Mouse (Mus musculus): ENCODE results near the gene Slc18a2.
A peak's percentile ranks its signal among the peaks of the same experiment; 100 is the strongest.

Slc18a2 gene

DNA sequence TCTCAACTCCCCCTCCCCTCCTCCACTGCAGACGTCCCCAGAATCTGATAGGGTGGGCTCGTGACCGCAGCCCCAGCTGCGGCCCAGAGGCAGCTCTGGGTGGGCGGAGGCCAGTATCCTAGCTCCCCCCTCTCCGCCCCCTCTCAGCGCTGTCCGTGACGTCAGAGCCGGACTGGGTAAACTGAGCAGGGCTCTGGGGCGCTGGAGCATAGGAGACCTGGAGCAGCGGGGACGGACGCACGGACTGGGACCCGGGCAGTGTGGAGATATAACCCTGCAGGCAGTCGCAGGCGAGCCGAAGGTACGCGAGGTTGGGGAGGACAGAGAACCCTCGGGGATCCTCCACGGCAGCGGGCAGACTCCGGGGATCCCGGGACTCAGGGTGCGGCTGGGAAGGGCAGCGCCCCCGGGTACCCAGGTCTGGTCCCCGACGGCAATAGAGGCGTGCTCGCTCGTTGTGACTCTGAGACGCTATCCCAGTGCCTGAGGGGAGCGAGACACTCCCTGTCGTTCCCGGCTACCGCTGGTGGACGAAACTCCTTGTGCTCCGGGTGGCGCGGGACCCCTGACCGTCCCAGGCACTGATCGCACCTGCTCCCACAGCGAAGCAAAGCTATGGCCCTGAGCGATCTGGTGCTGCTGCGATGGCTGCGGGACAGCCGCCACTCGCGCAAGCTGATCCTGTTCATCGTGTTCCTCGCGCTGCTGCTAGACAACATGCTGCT lies at the start of gene Slc18a2:
Gene Slc18a2 (plus strand): TSS at position 179 of the 725 bp plus-strand sequence.
- DNase-seq (ENCODE audit: low read depth, low spot score): no peak

DNA sequence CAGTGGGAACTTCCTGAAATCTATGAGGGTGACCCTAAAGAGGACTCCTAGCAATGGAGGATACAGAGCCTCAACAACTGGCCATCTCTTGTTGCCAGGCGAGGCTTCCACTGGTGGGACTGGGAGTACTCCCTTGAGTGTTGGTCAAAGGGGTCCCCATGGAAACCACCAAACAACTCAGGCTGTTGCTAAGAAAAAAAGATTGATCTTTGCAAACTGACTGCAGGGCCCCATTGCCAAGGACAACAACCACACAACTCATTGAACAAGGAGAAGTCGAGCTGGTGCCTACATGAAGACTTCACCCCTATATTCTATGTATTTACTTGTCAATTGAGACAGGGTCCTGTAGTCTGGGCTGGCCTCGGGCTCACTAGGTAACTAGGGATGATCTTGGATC lies 43.8 kb upstream of the Slc18a2 start:
- DNase-seq (ENCODE audit: low read depth, low spot score): no peak

DNA sequence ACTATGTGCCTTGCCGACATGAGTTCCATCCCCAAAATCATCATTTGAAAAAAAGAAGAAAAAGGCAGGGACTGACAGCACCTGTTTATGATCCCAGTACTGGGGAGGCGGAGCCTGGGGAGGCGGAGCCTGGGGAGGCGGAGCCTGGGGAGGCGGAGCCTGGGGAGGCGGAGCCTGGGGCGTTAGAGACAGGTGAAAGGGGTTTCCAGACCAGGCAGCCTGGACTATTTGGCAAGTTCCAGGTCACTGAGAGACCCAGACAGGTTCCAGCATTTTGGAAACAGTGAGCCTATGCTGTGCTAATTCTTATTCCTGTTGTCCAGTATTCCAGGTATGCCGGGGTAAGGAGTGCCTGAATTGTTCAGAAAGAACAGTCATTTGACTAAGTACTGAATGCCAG lies 41.7 kb upstream of the Slc18a2 start, which contains the start of gene Kcnk18:
Gene Kcnk18 (plus strand): TSS at position 224 of the 400 bp plus-strand sequence.
- DNase-seq (ENCODE audit: low read depth, low spot score): no peak

DNA sequence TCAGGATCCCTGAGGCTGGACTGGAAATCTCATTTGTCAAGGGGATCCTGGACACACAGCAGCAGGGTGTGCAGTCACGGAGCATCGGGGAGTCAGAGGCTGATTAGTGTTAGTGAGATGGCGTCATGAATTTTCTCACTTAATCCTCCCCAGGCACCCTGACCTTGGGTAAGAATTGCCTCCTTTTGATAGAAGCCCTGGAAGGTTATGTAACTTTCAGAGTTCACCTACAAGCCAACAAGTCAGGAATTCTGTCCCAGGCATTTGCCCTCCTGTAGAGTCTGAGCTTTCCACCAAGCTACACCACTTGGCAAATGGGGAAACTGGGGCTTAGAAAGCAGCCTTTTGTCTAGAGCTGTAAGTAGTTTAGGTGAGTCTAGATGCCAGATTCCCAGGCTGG lies 39.6 kb upstream of the Slc18a2 start:
- no peak for DNase-seq (ENCODE audit: low read depth, low spot score)

DNA sequence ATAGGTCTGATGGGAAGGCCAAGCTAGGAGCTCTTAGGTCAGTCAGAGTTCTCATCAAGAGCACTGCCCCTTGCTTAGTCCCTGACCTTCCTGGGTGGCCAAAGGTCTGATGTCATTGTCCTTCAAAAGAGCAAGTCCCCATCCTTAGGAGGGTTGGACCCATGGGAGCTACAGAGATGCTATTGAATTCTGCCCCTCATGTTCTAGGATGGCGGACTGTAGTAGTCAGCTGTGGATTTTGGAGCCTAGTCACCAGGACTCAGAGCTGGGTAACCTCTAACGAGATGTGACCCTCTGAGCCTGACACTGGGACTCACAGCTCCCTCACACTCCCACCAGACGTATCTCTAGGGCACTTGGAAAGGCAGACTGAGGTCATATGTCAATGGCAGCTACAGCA lies 32.3 kb upstream of the Slc18a2 start:
- no peak for DNase-seq (ENCODE audit: low read depth, low spot score)

DNA sequence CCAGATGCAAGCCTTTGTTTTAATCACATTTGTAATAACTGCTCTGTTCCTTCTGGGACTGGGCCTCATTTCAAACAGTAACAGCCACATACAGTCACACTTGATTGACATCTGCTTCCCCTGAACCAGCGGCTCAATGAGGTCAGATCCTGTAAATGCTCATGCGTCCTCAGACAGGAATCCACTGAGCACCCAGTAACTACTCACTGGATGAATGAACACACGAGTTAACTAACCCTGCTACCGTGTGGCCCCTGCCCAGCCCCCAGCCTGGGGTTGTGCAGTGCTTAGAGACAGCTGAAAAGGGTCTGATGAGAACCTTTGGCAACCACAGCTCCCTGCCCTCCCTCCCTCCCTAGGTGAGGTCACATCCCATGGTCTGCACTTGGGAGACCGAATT lies 27.9 kb upstream of the Slc18a2 start:
- no peak for DNase-seq (ENCODE audit: low read depth, low spot score)

DNA sequence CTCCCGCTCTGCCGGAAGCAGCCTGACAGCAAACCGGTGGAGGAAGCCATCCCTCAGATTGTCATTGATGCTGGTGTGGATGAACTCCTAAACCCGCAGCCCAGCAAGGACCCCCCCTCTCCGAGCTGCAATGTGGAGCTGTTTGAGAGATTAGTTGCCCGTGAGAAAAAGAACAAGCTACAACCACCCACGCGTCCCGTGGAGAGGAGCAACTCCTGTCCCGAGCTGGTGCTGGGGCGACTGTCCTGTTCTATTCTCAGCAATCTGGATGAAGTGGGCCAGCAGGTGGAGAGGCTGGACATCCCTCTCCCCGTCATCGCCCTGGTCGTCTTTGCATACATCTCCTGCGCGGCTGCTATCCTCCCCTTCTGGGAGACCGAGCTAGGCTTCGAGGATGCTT lies 25.7 kb upstream of the Slc18a2 start:
- DNase-seq (ENCODE audit: low read depth, low spot score): no peak

DNA sequence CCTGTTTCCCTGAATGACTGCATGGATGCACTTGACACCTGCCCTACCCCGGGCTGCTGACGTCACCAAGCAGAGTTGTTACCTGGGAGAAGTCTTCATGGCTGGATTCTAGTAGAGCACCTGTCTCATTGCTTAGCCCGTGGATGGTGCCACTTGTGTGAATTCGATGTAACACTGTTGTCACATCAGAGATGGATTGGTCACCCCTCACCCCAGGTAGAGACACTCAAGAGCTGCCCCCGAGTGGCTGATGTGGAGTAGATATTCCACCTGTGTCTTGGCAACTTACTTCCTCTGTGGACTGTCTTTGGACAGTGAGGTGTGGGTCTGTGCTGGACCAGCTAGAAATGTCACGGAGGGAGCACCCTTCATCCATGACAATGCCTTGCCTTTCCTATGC lies 24.6 kb upstream of the Slc18a2 start:
- no peak for DNase-seq (ENCODE audit: low read depth, low spot score)

DNA sequence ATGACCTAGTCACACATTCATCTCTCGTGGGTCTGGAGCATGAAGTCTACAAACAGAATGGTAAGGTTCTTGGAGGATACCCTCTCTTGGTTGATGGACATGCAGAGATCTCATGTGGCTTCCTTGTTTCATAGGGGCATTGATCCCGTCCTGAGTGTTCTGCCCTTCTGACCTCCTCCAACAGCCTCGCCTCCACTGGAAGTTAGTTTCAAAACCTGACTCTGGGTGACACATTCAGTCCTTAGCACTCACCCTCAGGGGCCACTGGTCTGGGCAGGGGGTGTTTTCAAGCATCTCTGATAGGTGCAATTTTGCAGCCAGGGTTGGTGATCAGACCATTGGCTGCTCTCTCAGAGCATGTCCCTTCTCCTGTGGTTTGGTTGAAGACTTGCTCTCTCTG lies 22.1 kb upstream of the Slc18a2 start:
- no peak for DNase-seq (ENCODE audit: low read depth, low spot score)

DNA sequence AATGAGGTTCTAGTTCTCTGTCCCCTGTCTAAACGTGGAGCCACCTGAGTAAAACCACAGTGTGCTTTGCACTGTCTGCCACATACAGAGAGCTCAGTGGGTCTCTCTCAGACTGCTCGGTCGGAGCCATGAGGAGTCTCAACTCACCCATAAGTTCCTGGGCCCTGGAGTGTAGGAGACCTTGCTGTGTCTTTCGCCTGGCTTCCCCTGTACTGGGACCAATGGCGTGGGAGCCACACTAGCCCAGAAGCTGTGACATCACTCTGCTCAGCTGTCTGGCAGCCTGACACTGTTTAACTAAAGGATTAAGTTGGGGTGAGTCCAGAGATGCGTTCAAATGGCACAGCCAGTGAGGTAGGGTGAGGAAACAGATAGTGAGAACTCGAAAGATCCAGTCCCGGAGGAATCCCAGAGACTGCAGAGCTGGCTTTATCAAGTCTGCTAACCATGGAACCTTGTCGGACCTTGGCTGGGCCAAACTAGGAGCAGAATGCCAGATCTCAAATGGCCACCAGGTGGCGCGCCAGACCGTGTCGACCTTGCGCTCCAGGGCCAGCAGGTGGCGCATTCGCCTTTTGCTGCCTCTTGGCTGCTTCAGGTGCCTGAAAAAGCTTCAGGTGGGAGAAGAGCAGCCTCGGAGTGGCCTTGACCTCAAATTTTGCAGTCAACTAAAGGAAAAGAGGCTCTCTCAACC lies 21.4 kb upstream of the Slc18a2 start:
- DNase-seq (ENCODE audit: low read depth, low spot score): peak; percentile 34

DNA sequence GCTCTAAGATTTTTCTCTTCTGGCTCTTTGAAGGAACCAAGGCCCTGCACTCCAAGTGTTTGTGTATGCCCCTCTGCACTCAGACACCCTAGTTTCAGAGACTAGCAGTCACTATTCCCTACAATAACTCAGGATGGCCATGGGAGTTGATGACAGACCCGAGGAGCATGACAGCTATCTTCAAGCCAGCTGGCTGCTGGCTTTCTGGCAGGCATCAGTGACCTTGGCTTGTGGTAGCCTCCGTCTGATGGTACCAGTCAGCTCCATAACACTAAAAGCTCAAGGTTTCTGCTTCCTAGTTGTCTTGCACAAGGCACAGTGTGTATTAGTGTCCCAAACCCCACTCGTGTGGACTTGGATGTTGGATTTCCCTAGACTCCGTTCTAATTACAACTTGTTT lies 18.7 kb upstream of the Slc18a2 start:
- no peak for DNase-seq (ENCODE audit: low read depth, low spot score)

DNA sequence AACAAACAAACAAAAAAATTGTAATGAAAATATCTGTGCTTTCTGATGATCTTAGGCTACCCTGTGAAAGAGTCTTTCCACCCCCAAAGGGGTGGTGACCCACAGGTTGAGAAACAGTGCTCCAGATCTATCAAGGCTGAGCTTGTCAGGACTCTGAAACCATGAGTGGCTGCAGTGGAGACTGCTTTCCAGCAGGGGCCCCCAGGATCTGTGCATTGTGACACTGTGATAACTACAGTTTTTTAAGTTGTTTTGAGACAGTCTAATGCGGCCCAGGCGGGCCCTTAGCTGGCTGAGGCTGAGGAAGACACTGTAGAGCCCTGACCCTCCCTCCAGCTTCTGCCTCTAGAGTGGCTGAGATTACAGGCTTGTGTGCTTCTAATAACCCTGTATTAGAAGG lies 17.6 kb upstream of the Slc18a2 start:
- no peak for DNase-seq (ENCODE audit: low read depth, low spot score)

DNA sequence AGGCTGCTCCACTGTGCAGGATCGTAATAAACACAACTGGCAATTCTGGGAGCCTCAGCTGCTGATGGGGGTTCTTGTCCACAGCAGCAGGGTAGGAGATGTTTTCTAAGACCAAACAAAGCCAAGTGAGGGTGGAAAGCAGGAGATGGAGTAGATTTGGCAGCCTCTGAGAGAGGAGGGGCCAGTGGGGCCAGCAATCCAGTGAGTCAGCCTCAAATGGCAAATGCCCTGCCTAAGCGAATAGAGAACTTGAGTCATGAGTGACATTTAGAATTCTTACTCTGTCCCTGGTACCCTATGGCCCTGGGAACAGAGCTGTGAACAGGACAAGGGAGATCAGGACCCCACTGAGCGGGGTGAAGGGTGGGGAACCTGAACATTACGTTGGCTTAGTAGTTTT lies 12.6 kb upstream of the Slc18a2 start:
- DNase-seq (ENCODE audit: low read depth, low spot score): no peak

DNA sequence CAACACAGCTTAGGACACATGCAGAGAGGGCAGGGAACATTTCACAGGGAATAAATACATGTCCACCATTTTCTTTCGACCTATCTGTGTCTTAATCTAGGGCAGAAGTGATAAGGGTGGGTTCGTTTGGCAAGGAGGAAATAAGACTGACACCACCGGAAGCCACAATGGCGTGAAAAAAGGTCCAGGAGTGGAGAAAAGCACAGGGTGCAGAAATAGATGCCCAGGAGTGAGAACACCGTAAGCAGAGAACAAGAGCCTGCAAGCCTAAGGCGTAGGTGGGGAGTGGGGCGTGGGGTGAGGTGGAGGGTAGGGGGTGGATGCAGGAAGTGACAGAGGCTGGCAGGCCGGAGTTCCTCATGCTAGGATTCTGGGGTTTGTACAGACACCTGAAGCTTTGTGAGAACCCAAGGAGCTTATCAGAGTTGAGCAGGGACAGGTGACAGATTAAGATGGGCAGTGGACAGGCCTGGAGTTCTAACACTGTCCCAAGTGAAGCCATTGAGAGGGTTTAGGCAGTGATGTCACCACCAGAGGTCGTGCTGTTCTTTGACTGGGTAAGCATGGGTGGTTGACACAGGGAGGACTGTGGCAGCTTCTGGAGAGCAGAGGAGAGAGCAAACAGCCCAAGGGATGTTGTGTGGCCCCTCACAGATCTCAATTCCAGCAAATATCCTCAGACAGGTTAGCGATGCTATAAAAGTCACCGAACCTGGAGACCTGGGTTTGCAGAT lies 12.0 kb upstream of the Slc18a2 start:
- DNase-seq (ENCODE audit: low read depth, low spot score): no peak

DNA sequence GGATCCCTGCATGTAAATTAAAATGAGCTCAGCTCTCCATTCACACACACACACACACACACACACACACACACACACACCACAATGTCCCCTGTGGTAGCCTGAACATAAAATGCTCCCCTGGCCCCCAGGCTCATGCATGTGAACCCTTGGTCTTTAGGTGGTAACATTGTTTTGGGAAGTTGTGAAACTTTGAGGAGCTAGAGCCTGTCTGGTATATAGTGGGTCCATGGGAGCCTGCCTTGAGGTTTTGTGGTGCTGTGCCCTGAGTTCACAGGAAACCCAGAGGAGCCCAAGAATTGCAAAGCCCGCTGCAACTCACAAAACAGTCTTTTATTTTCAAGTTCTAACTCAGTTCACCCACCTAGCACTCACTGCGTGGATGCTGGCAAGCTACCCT lies 8.0 kb upstream of the Slc18a2 start:
- no peak for DNase-seq (ENCODE audit: low read depth, low spot score)

DNA sequence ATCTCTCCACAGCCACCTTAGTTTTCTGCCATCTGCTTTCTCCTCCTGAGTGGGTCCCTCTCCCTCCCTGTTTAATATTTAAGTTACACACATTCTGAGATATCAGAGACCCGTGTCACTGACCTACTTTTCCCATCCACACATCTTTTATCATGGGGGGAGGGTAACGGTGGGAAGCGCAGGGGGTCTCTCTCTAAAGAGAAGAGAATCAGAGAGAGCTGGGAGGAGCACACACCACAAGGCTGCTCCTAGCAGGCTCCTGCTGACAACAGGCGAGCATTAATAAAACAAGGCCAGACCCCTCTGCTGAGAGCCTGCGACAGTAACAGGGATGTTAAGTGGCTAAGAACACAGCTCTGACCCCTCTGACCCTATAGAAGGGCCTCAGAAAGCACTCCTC lies 1.1 kb upstream of the Slc18a2 start:
- no peak for DNase-seq (ENCODE audit: low read depth, low spot score)

DNA sequence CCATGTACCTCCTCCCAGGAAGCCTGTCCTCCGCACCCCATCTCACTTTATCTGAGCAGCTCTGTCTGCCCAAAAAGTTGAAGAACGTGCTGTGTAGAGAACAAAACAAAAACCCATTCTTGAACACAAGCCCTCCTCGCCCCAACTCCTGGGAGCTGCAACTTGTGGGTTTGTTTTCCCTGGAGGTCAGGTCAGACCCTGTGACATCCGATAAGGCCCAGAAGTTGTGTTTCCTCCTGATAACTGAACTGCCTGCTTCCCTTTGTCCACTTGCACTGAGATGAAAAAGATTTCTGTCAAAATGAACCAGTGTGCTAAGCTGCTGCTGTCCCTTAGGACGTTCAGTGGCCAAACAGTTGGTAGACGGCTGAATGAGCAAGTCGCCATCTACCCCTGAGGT lies 908 bp downstream of the Slc18a2 start:
- DNase-seq (ENCODE audit: low read depth, low spot score): no peak

DNA sequence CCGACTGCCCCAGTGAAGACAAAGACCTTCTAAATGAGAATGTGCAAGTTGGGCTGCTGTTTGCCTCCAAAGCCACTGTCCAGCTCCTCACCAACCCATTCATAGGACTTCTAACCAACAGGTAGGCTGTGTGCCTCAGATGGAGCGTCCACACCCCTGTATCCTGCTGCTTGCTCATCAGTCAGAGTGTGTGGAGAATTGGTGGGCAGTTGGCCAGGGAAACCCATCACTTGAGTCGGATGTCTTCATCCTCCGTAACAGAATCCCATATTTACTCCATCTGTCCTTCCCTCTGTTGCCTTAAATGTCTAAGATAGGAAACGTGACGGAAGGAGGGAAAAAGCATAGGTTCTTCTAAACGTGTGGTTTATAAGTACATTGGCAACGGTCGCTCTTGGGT lies 2.5 kb downstream of the Slc18a2 start:
- DNase-seq (ENCODE audit: low read depth, low spot score): no peak

DNA sequence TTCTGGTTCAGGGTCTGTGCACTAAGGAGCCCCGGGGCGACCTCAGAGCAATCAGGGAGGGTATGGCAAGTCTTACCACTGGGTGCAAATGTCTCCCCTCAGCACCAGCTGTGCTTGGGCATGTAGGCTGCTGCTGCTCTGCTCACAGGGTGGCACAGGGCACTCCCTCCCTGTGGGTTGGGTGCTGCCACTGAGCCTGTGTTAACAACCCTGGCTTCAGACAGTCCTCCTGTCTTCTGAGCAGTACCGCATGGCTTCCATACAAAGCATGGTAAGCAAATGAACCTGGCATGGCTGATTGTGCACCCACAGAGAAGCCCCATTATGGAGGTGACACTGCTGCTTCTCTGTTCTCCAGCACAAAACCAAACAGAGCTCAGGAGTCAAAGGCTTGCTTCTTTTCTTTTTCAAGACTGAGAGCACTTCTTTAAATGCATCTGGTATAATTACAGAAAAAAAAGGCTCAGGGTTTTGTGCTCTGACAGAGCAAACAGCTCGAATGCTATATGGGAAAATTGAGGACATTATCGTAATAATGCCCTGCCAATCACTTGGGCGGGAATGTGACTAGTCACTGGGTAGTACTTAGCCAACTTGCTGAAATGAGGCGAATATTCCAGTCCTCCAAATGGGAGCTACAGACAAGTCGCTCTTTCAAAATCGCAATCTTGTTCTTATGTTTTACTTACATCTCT lies 4.3 kb downstream of the Slc18a2 start:
- no peak for DNase-seq (ENCODE audit: low read depth, low spot score)

DNA sequence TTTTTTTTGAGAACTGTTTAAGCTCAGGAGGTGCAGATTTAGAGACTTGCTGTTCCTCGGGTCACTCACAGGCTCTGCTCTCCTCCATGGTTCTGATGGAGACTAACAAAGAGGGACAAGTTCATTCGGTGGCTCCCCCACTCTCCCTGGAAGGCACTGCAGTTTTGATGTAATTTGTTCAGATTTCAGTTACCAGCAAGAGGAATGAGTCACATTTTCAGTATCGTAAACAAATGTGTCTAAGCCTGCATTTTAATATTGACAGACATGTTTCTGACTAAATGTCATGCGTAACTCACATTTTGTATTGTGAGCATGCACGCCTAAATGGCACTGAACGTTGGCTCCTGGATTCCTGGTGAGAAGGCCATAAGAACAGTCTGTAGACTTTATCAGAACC lies 5.2 kb downstream of the Slc18a2 start:
- no peak for DNase-seq (ENCODE audit: low read depth, low spot score)

DNA sequence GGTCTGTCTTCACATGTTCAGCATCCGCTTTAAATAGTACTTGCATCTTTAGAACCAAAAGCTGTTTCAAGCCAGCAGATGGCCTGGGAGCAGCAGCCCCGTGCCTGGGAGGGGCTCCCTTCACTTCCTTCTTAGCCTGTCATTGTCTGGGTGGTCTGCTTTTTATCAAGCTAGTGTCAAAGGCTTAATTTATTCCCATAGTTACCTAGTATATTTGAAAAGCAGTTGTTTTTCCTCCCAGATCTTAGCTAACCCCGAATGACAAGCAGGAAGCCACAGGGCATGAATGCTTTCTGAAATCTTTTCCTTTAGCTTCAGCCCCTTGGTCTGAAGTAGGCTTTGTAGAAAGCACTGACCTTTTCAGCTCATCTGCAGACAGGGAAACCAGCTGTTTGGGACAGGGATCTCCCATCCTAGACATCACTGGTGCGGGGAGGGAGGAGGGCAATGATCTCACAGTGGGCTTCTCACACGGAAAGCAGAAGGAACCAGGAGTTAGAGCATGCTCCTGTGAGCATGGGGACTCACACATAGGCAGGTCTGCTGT lies 6.8 kb downstream of the Slc18a2 start:
- DNase-seq (ENCODE audit: low read depth, low spot score): no peak

DNA sequence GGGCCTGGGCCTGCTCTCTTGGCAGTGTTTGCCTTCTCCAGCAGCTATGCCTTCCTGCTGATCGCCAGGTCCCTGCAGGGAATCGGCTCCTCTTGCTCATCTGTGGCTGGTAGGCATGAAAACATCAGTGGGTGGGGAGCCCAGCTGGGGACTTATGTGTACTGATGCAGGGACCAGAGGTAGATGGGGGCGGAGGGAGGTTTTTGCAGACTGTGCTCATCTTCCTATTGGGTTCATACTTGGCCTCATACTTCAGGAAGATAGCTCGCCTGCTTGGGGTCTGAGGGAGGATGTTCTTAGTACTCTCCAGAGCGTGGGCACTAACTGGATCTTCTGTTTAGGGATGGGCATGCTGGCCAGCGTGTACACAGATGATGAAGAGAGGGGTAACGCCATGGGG lies 12.5 kb downstream of the Slc18a2 start:
- DNase-seq (ENCODE audit: low read depth, low spot score): no peak

All from telencephalon, adult 2 months (tissue).